Mouse (Mus musculus) midbrain, embryonic 12.5 days (tissue): ENCODE results near the gene Gk. TPM values are rescaled to one million over a fixed set of nuclear protein-coding genes. Genes with fewer than 3 reads are reported as not detected.

ENCODE experiments used
- ATAC-seq: fragments of 200-750 bp; cut with Nextera tagmentation; 2 replicates; pipeline ENCODE4 v1.8.0; 2017; ENCODE audit warnings: low read depth, moderate TSS enrichment, moderate library complexity; ENCODE audit not compliant: low FRiP score
- H3K27ac ChIP-seq: fragments of 300-500 bp; sonication (generic); replicated peaks from 2 replicates; pipeline ENCODE4 v1.5.1; 2016; ENCODE audit warnings: mild to moderate bottlenecking
- H3K27me3 ChIP-seq: fragments of 300-500 bp; sonication (generic); 2 replicates; pipeline ENCODE4 v1.6.1; 2016; ENCODE audit warnings: mild to moderate bottlenecking
- H3K36me3 ChIP-seq: fragments of 300-500 bp; sonication (generic); 2 replicates; pipeline ENCODE4 v1.6.1; 2016
- H3K4me1 ChIP-seq: fragments of 300-500 bp; sonication (generic); 2 replicates; pipeline ENCODE4 v1.6.1; 2016
- H3K4me2 ChIP-seq: fragments of 300-500 bp; sonication (generic); replicated peaks from 2 replicates; pipeline ENCODE4 v1.6.1; 2016; ENCODE audit warnings: mild to moderate bottlenecking, moderate library complexity
- H3K4me3 ChIP-seq: fragments of 300-500 bp; sonication (generic); 2 replicates; pipeline ENCODE4 v1.5.1; 2016; ENCODE audit warnings: mild to moderate bottlenecking
- H3K9ac ChIP-seq: fragments of 300-500 bp; sonication (generic); replicated peaks from 2 replicates; pipeline ENCODE4 v1.6.1; 2016; ENCODE audit warnings: mild to moderate bottlenecking, moderate library complexity
- H3K9me3 ChIP-seq: fragments of 300-500 bp; sonication (generic); 2 replicates; pipeline ENCODE4 v1.6.1; 2016; ENCODE audit warnings: mild to moderate bottlenecking
- WGBS: fragments of 180-500 bp; shearing (Covaris S2); methylation state at CpG from one replicate; pipeline ENCODE4 v1.1.7; 2016; 5-methylcytosine and 5-hydroxymethylcytosine counted together
- polyA plus RNA-seq: library from polyadenylated mRNA; unstranded; fragments of >200 nt; fragmentation: Nextera tagmentation; extraction: Ambion mirVana; gene quantifications from 2 replicates; pipeline ENCODE4 v1.2.1, GENCODE M21; 2016

Gene Gk
- polyA plus RNA-seq, 1 experiment from 2014 or later, result 7.6 TPM

GRCm38 (mm10) chrX:85733228-85733627, 43.4 kb downstream of the Gk start:
- Histone ChIP-seq H3K4me1 (no peaks in the 10 kb centered on the region), H3K4me2 (no peak overlapping the region), H3K36me3 (no peaks in the 10 kb centered on the region), H3K27ac (no peak overlapping the region), H3K4me3 (no peak overlapping the region), H3K9ac (no peak overlapping the region), H3K27me3 (no peaks in the 10 kb centered on the region), H3K9me3 (no peaks in the 10 kb centered on the region)
- no peak for ATAC-seq
- 92% methylated on average over 5 of the region's 5 CpGs for WGBS

- Histone ChIP-seq H3K27me3 (no peaks in the 10 kb centered on the region), H3K4me2 (no peak overlapping the region), H3K36me3 (no peaks in the 10 kb centered on the region), H3K9ac (no peak overlapping the region), H3K27ac (no peak overlapping the region), H3K4me3 (no peak overlapping the region), H3K9me3 (no peaks in the 10 kb centered on the region), H3K4me1 (no peaks in the 10 kb centered on the region)
- WGBS, result 93% methylated on average over 9 of the region's 9 CpGs
- ATAC-seq, result no peak
Observed at GRCm38 (mm10) chrX:85731133-85731938, 45.3 kb downstream of the Gk start.

GRCm38 (mm10) chrX:85721226-85721625, 55.4 kb downstream of the Gk start:
- no peak for ATAC-seq
- Histone ChIP-seq H3K4me2 (no peak overlapping the region), H3K27me3 (no peaks in the 10 kb centered on the region), H3K9me3 (no peaks in the 10 kb centered on the region), H3K27ac (no peak overlapping the region), H3K4me1 (no peaks in the 10 kb centered on the region), H3K9ac (no peak overlapping the region), H3K4me3 (no peak overlapping the region), H3K36me3 (no peaks in the 10 kb centered on the region)

- no peak for ATAC-seq
- H3K9ac ChIP-seq, result no peak overlapping the region
- 85% methylated on average over 3 of the region's 3 CpGs for WGBS
Observed at GRCm38 (mm10) chrX:85710399-85710798, 66.2 kb downstream of the Gk start.

GRCm38 (mm10) chrX:85705715-85706114, 70.9 kb downstream of the Gk start:
- H3K4me3 ChIP-seq, result no peak overlapping the region
- WGBS, result 96% methylated on average over 3 of the region's 3 CpGs
- H3K27ac ChIP-seq, result no peak overlapping the region
- H3K27me3 ChIP-seq, result no peaks in the 10 kb centered on the region
- H3K9ac ChIP-seq, result no peak overlapping the region
- H3K36me3 ChIP-seq, result no peaks in the 10 kb centered on the region
- no peak for ATAC-seq
- no peak overlapping the region for H3K4me2 ChIP-seq
- no peaks in the 10 kb centered on the region for H3K4me1 ChIP-seq
- no peaks in the 10 kb centered on the region for H3K9me3 ChIP-seq

More at GRCm38 (mm10) chrX:85710399-85710798, 66.2 kb downstream of the Gk start:
- H3K4me2 ChIP-seq, result no peak overlapping the region
- H3K36me3 ChIP-seq, result no peaks in the 10 kb centered on the region
- no peaks in the 10 kb centered on the region for H3K4me1 ChIP-seq
- no peaks in the 10 kb centered on the region for H3K9me3 ChIP-seq
- H3K27ac ChIP-seq, result no peak overlapping the region
- no peak overlapping the region for H3K4me3 ChIP-seq
- H3K27me3 ChIP-seq, result no peaks in the 10 kb centered on the region

- no peak for ATAC-seq
- no peaks in the 10 kb centered on the region for H3K4me1 ChIP-seq
- H3K9ac ChIP-seq, result no peak overlapping the region
- no peaks in the 10 kb centered on the region for H3K9me3 ChIP-seq
- H3K4me2 ChIP-seq, result no peak overlapping the region
- H3K27ac ChIP-seq, result no peak overlapping the region
- no peak overlapping the region for H3K4me3 ChIP-seq
- H3K27me3 ChIP-seq, result no peaks in the 10 kb centered on the region
- 77% methylated on average over 2 of the region's 2 CpGs for WGBS
- no peaks in the 10 kb centered on the region for H3K36me3 ChIP-seq
Observed at GRCm38 (mm10) chrX:85683723-85684122, 92.9 kb downstream of the Gk start.

- no peak overlapping the region for H3K27ac ChIP-seq
- ATAC-seq, result no peak
- no peaks in the 10 kb centered on the region for H3K9me3 ChIP-seq
- no peaks in the 10 kb centered on the region for H3K27me3 ChIP-seq
- H3K9ac ChIP-seq, result no peak overlapping the region
- no peaks in the 10 kb centered on the region for H3K36me3 ChIP-seq
- H3K4me3 ChIP-seq, result no peak overlapping the region
- no peaks in the 10 kb centered on the region for H3K4me1 ChIP-seq
- 60% methylated on average over 1 of the region's 1 CpGs for WGBS
- no peak overlapping the region for H3K4me2 ChIP-seq
Observed at GRCm38 (mm10) chrX:85682125-85682524, 94.5 kb downstream of the Gk start.

GRCm38 (mm10) chrX:85676808-85677207, 99.8 kb downstream of the Gk start:
- H3K36me3 ChIP-seq, result no peaks in the 10 kb centered on the region

More at GRCm38 (mm10) chrX:85676808-85677207, 99.8 kb downstream of the Gk start:
- WGBS, result 27% methylated on average over 7 of the region's 7 CpGs
- Histone ChIP-seq H3K27ac (no peak overlapping the region), H3K4me1 (no peaks in the 10 kb centered on the region), H3K9me3 (no peaks in the 10 kb centered on the region), H3K9ac (no peak overlapping the region), H3K4me2 (no peak overlapping the region), H3K4me3 (no peak overlapping the region), H3K27me3 (no peaks in the 10 kb centered on the region)
- 0 out of 2 replicates have a peak, but pooled peaks have one; percentile 47 for ATAC-seq

Other genes with a start within 250 kb of the Gk start
- gene Tab3, start 202.8 kb downstream of the Gk start, polyA plus RNA-seq, result 5.1 and 5.5 TPM in 2 replicates
- gene 5430427O19Rik, start 93.5 kb upstream of the Gk start, polyA plus RNA-seq, result not detected in 2 replicates